Mouse (Mus musculus): ENCODE results near the gene Phf7. TPM values are rescaled to one million over a fixed set of nuclear protein-coding genes. Genes with fewer than 3 reads are reported as not detected.

Gene Phf7
- polyA plus RNA-seq, 1 experiment from 2014 or later: 8.6 TPM

GRCm38 (mm10) chr14:31191936-31192335 lies 59.2 kb downstream of the Phf7 start:
- H3K27ac ChIP-seq (ENCODE audit: low read depth, low read length): no peak overlapping the region
- no peak overlapping the region for H3K9ac ChIP-seq (ENCODE audit: low read depth, low read length)
- no peak overlapping the region for H3K4me3 ChIP-seq (ENCODE audit: low read depth, low read length)
- WGBS: 68% methylated on average over 2 of the region's 2 CpGs
- no peaks in the 10 kb centered on the region for H3K27me3 ChIP-seq (replicated peaks; ENCODE audit: control insufficient read depth, insufficient read depth, low read length)
- no peaks in the 10 kb centered on the region for H3K4me1 ChIP-seq (replicated peaks; ENCODE audit: control insufficient read depth, insufficient read depth, low read length)
- no peak overlapping the region for H3K4me2 ChIP-seq (replicated peaks; ENCODE audit: low read depth)
- peaks cover 92% of the 10 kb centered on the region for H3K36me3 ChIP-seq (ENCODE audit: control insufficient read depth, insufficient read depth)
- TF ChIP-seq CTCF (IDR thresholded peaks at IDR 0.05; ENCODE audit: low read depth): no peak
- no peak for ATAC-seq
- H3K9me3 ChIP-seq (ENCODE audit: control insufficient read depth): no peaks in the 10 kb centered on the region

- no peaks in the 10 kb centered on the region for H3K9me3 ChIP-seq (ENCODE audit: control insufficient read depth)
- H3K36me3 ChIP-seq (ENCODE audit: control insufficient read depth, insufficient read depth): peaks cover 99% of the 10 kb centered on the region
- no peak overlapping the region for H3K4me3 ChIP-seq (ENCODE audit: low read depth, low read length)
- WGBS: 83% methylated on average over 3 of the region's 3 CpGs
- no peak for ATAC-seq
- H3K4me1 ChIP-seq (replicated peaks; ENCODE audit: control insufficient read depth, insufficient read depth, low read length): no peaks in the 10 kb centered on the region
- TF ChIP-seq CTCF (IDR thresholded peaks at IDR 0.05; ENCODE audit: low read depth): no peak
- H3K4me2 ChIP-seq (replicated peaks; ENCODE audit: low read depth): no peak overlapping the region
- no peaks in the 10 kb centered on the region for H3K27me3 ChIP-seq (replicated peaks; ENCODE audit: control insufficient read depth, insufficient read depth, low read length)
- H3K9ac ChIP-seq (ENCODE audit: low read depth, low read length): no peak overlapping the region
- H3K27ac ChIP-seq (ENCODE audit: low read depth, low read length): no peak overlapping the region
These were observed 61.8 kb downstream of the Phf7 start for GRCm38 (mm10) chr14:31189348-31189747.

GRCm38 (mm10) chr14:31188771-31189181 lies 62.3 kb downstream of the Phf7 start:
- Histone ChIP-seq H3K9me3 (ENCODE audit: control insufficient read depth) (no peaks in the 10 kb centered on the region), H3K4me3 (ENCODE audit: low read depth, low read length) (no peak overlapping the region), H3K27me3 (replicated peaks; ENCODE audit: control insufficient read depth, insufficient read depth, low read length) (no peaks in the 10 kb centered on the region), H3K27ac (ENCODE audit: low read depth, low read length) (no peak overlapping the region), H3K4me2 (replicated peaks; ENCODE audit: low read depth) (no peak overlapping the region), H3K4me1 (replicated peaks; ENCODE audit: control insufficient read depth, insufficient read depth, low read length) (no peaks in the 10 kb centered on the region), H3K9ac (ENCODE audit: low read depth, low read length) (no peak overlapping the region), H3K36me3 (ENCODE audit: control insufficient read depth, insufficient read depth) (peaks cover 99% of the 10 kb centered on the region)
- no peak for ATAC-seq
- 64% methylated on average over 6 of the region's 6 CpGs for WGBS
- no peak for TF ChIP-seq CTCF (IDR thresholded peaks at IDR 0.05; ENCODE audit: low read depth)

Other genes with a start within 250 kb of the Phf7 start
- 18.2 and 21.6 TPM in 2 replicates for gene Glt8d1, start 249.9 kb downstream of the Phf7 start, polyA plus RNA-seq (2015; fragmentation: Nextera tagmentation; extraction: Ambion mirVana)
- gene Spcs1, start 249.6 kb downstream of the Phf7 start, polyA plus RNA-seq (2015; fragmentation: Nextera tagmentation; extraction: Ambion mirVana): 434 and 465 TPM in 2 replicates
- gene Pbrm1, start 232.2 kb downstream of the Phf7 start, polyA plus RNA-seq (2015; fragmentation: Nextera tagmentation; extraction: Ambion mirVana): 33.1 and 39.8 TPM in 2 replicates
- gene Gnl3, start 232.2 kb downstream of the Phf7 start, polyA plus RNA-seq (2015; fragmentation: Nextera tagmentation; extraction: Ambion mirVana): 53.5 and 59.6 TPM in 2 replicates
- 127 and 132 TPM in 2 replicates for gene Smim4, start 122.4 kb downstream of the Phf7 start, polyA plus RNA-seq (2015; fragmentation: Nextera tagmentation; extraction: Ambion mirVana)
- 31.2 and 34.9 TPM in 2 replicates for gene Nt5dc2, start 120.3 kb downstream of the Phf7 start, polyA plus RNA-seq (2015; fragmentation: Nextera tagmentation; extraction: Ambion mirVana)
- gene Stab1, start 82.7 kb downstream of the Phf7 start, polyA plus RNA-seq (2015; fragmentation: Nextera tagmentation; extraction: Ambion mirVana): 20.6 and 23.1 TPM in 2 replicates
- gene Tnnc1, start 43.0 kb downstream of the Phf7 start, polyA plus RNA-seq (2015; fragmentation: Nextera tagmentation; extraction: Ambion mirVana): 1.4 and 1.6 TPM in 2 replicates
- 74.1 and 78.8 TPM in 2 replicates for gene Nisch, start 34.4 kb downstream of the Phf7 start, polyA plus RNA-seq (2015; fragmentation: Nextera tagmentation; extraction: Ambion mirVana)
- gene Sema3g, start 33.5 kb downstream of the Phf7 start, polyA plus RNA-seq (2015; fragmentation: Nextera tagmentation; extraction: Ambion mirVana): 0.61 and 0.74 TPM in 2 replicates
- gene Bap1, start 133 bp upstream of the Phf7 start, polyA plus RNA-seq (2015; fragmentation: Nextera tagmentation; extraction: Ambion mirVana): 20.7 and 22.4 TPM in 2 replicates
- 0.30 and 0.57 TPM in 2 replicates for gene Dnah1, start 72.6 kb upstream of the Phf7 start, polyA plus RNA-seq (2015; fragmentation: Nextera tagmentation; extraction: Ambion mirVana)
- gene Capn7, start 85.3 kb upstream of the Phf7 start, polyA plus RNA-seq (2015; fragmentation: Nextera tagmentation; extraction: Ambion mirVana): 18.6 and 18.7 TPM in 2 replicates
- gene Sh3bp5, start 184.8 kb upstream of the Phf7 start, polyA plus RNA-seq (2015; fragmentation: Nextera tagmentation; extraction: Ambion mirVana): 12.0 and 12.4 TPM in 2 replicates
- 10.8 and 11.8 TPM in 2 replicates for gene Eaf1, start 243.1 kb upstream of the Phf7 start, polyA plus RNA-seq (2015; fragmentation: Nextera tagmentation; extraction: Ambion mirVana)
- 28.2 and 28.6 TPM in 2 replicates for gene Mettl6, start 243.7 kb upstream of the Phf7 start, polyA plus RNA-seq (2015; fragmentation: Nextera tagmentation; extraction: Ambion mirVana)

Data from intestine, postnatal 0 days (tissue).